Mouse (Mus musculus) heart, adult 2 months (tissue): ENCODE measurements at regions not wholly inside any gene's neighbourhood (a gene's known extent, or its start where the extent isn't known, plus 50 kb on each side); places are given as distances from the start of the nearest gene placed in this dataset.

Experiments
- CTCF ChIP-seq: fragments of 200-600 bp; IDR thresholded peaks from 2 replicates; pipeline ENCODE4 v1.8.1; 2022; ENCODE audit warnings: antibody characterized with exemption, mild to moderate bottlenecking, moderate library complexity
- EP300 ChIP-seq: fragments of 200-500 bp; IDR thresholded peaks from 2 replicates; pipeline ENCODE4 v1.6.1; 2011; ENCODE audit warnings: low read depth, low read length, control low read depth; ENCODE audit not compliant: insufficient read depth
- POLR2A ChIP-seq: fragments of 200-500 bp; IDR thresholded peaks from 2 replicates; pipeline ENCODE4 v1.6.1; 2011; ENCODE audit warnings: mild to moderate bottlenecking, low read depth, low read length, control low read depth; ENCODE audit not compliant: insufficient read depth

DNA sequence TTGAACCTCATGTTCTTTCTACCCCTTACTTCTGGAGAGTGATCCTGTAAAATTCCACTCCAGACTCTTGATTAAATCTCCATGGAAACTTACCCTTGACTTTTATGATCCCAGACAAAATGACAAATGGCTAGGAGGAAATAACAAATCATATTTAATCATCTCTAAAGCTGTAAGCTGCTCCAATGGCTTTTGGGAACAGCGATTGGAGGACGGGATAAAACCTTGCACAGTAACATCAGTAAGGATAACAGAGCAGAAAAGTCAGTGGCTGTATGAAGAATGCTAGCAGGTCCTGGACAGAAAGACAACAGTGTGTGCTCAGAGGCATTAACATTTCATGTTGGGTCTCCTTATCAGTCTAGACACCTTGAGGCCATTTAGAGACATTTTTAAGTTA lies 59.8 kb upstream of the A1bg start:
- TF ChIP-seq CTCF (no peak), POLR2A (no peak), EP300 (no peak)
